Mouse (Mus musculus) thymus, postnatal 0 days (tissue): ENCODE data around the gene Mon2. TPM values are rescaled to one million over a fixed set of nuclear protein-coding genes. Genes with fewer than 3 reads are reported as not detected.

ENCODE experiments used
- DNase-seq: peaks from one replicate; pipeline ENCODE4 v3.0.0-alpha.2; 2015; ENCODE audit warnings: low spot score
- microRNA counts: library from miRNA; unstranded; fragments of <30 nt; microRNA quantifications from one replicate; lab custom pipeline; 2015
- microRNA-seq: library from miRNA; unstranded; fragments of <30 nt; microRNA quantifications from one replicate; pipeline ENCODE4, GENCODE M21; 2016; ENCODE audit warnings: borderline number of aligned reads
- polyA plus RNA-seq: library from polyadenylated mRNA; unstranded; fragments of >200 nt; fragmentation: Nextera tagmentation; extraction: Ambion mirVana; gene quantifications from 2 replicates; pipeline ENCODE4 v1.2.1, GENCODE M21; 2015

The Mon2 gene
- polyA plus RNA-seq, 1 experiment from 2014 or later, result 26.6 TPM

- no peak for DNase-seq
Measured at GRCm38 (mm10) chr10:122964241-122964636, 112.1 kb downstream of the Mon2 start.

GRCm38 (mm10) chr10:122963463-122964240, 112.7 kb downstream of the Mon2 start:
- DNase-seq, result no peak

- DNase-seq, result no peak
Measured at GRCm38 (mm10) chr10:122962651-122963050, 113.7 kb downstream of the Mon2 start.

- no peak for DNase-seq
Measured at GRCm38 (mm10) chr10:122961494-122961893, 114.8 kb downstream of the Mon2 start.

- DNase-seq, result no peak
Measured at GRCm38 (mm10) chr10:122960738-122961137, 115.6 kb downstream of the Mon2 start.

- DNase-seq, result no peak
Measured at GRCm38 (mm10) chr10:122960216-122960615, 116.1 kb downstream of the Mon2 start.

GRCm38 (mm10) chr10:122958699-122959098, 117.6 kb downstream of the Mon2 start:
- no peak for DNase-seq

GRCm38 (mm10) chr10:122957918-122958317, 118.4 kb downstream of the Mon2 start:
- DNase-seq, result no peak

- DNase-seq, result no peak
Measured at GRCm38 (mm10) chr10:122953576-122953975, 122.7 kb downstream of the Mon2 start.

- DNase-seq, result no peak
Measured at GRCm38 (mm10) chr10:122950966-122951365, 125.3 kb downstream of the Mon2 start.

GRCm38 (mm10) chr10:122944888-122945287, 131.4 kb downstream of the Mon2 start:
- no peak for DNase-seq

- DNase-seq, result no peak
Measured at GRCm38 (mm10) chr10:122943824-122944223, 132.5 kb downstream of the Mon2 start.

- DNase-seq, result no peak
Measured at GRCm38 (mm10) chr10:122942771-122943170, 133.5 kb downstream of the Mon2 start.

MicroRNAs within 50 kb of the gene (microRNA counts, 519-probe panel; counts per million panel counts)
- 8,388 counts per million, percentile 97 among the panel's probes with 10 or more counts for microRNA mmu-let-7i (lab: Ali Mortazavi, UCI)

Small RNA genes within 50 kb of the gene (microRNA-seq; reads per million reads assigned to microRNA genes)
- 25,322 reads per million, percentile 98 among the genes with 10 or more reads in this experiment for gene Mirlet7i

Other genes with a start within 250 kb of the Mon2 start
- gene Usp15, start 120.5 kb upstream of the Mon2 start, polyA plus RNA-seq, result 91.1 and 94.2 TPM in 2 replicates
- gene Fam19a2, start 187.5 kb upstream of the Mon2 start, polyA plus RNA-seq, result 0.62 and 0.88 TPM in 2 replicates